Mouse (Mus musculus): ENCODE data around the gene Iqsec1. TPM values are rescaled to one million over a fixed set of nuclear protein-coding genes. Genes with fewer than 3 reads are reported as not detected.

Gene Iqsec1
- polyA plus RNA-seq, 1 experiment from 2014 or later, result 4.2 TPM

DNA sequence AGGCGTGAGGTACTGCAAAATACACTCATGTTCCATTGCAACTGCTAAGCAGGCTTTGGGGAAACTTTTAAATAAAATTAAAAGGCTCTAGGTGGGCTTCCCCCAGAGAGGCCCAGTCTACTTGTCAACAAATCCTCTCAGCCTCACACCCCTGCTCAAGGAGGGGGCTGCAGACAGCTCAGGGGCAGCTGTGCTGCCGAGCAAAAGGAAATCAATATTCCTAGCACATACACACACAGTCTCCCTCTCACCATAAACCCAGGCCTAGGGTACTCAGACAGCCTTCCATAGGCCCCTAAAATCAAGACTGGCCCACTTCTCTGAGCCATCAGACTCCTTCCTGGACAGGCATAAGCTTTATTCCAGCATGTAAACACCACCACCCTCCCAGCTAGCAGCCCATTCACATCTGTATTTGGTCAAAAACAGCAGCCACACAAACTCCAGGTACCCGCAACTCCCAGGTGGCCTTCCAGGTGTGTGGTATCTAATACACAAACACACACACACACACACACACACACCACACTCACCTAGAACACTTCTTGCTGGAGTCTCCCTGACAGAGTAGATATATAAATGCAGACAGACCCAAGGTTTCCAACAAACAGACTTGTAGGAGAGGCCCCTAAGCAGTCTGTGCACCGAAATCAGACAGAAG lies 273.1 kb downstream of the Iqsec1 start:
- ATAC-seq, result no peak
- peak overlapping the region; percentile 94 for H3K9ac ChIP-seq (replicated peaks)
- peak; percentile 24 for DNase-seq
- no peaks in the 10 kb centered on the region for H3K27me3 ChIP-seq (ENCODE audit: insufficient read depth, low read length)
- no peaks in the 10 kb centered on the region for H3K9me3 ChIP-seq (ENCODE audit: low read length)
- H3K27ac ChIP-seq (ENCODE audit: low read depth), result peak overlapping the region; percentile 89
- peaks cover 62% of the 10 kb centered on the region for H3K4me1 ChIP-seq (ENCODE audit: insufficient read depth)
- peak overlapping the region; percentile 96 for H3K4me2 ChIP-seq (ENCODE audit: low read depth, low read length)
- no peak for TF ChIP-seq CTCF (IDR thresholded peaks at IDR 0.05; ENCODE audit: low read depth)
- no peak for TF ChIP-seq EP300 (IDR thresholded peaks at IDR 0.05; ENCODE audit: low read depth)
- 46% methylated on average over 4 of the region's 4 CpGs for WGBS (ENCODE audit: insufficient replicate concordance)
- H3K4me3 ChIP-seq (ENCODE audit: low read depth, low read length), result peak overlapping the region; percentile 86
- H3K36me3 ChIP-seq (replicated peaks; ENCODE audit: insufficient read depth, low read length), result 0 out of 2 replicates have a peak, but pooled peaks cover 5% of the 10 kb centered on the region

- H3K4me1 ChIP-seq (ENCODE audit: insufficient read depth), result peaks cover 70% of the 10 kb centered on the region
- peak overlapping the region; percentile 32; the same call in 1 of the 2 replicates for H3K4me2 ChIP-seq (ENCODE audit: low read depth, low read length)
- TF ChIP-seq EP300 (IDR thresholded peaks at IDR 0.05; ENCODE audit: low read depth) (no peak), CTCF (IDR thresholded peaks at IDR 0.05; ENCODE audit: low read depth) (no peak)
- no peak overlapping the region for H3K4me3 ChIP-seq (ENCODE audit: low read depth, low read length)
- H3K27ac ChIP-seq (ENCODE audit: low read depth), result peak overlapping the region; percentile 77
- no peaks in the 10 kb centered on the region for H3K27me3 ChIP-seq (ENCODE audit: insufficient read depth, low read length)
- no peaks in the 10 kb centered on the region for H3K9me3 ChIP-seq (ENCODE audit: low read length)
- H3K9ac ChIP-seq (replicated peaks), result no peak overlapping the region
- ATAC-seq (peak; percentile 18; the same call in 1 of the 2 replicates), DNase-seq (no peak)
- H3K36me3 ChIP-seq (replicated peaks; ENCODE audit: insufficient read depth, low read length), result 0 out of 2 replicates have a peak, but pooled peaks cover 5% of the 10 kb centered on the region
- 55% methylated on average over 3 of the region's 3 CpGs for WGBS (ENCODE audit: insufficient replicate concordance)
These were observed 274.8 kb downstream of the Iqsec1 start for GRCm38 (mm10) chr6:90713650-90714049.

DNA sequence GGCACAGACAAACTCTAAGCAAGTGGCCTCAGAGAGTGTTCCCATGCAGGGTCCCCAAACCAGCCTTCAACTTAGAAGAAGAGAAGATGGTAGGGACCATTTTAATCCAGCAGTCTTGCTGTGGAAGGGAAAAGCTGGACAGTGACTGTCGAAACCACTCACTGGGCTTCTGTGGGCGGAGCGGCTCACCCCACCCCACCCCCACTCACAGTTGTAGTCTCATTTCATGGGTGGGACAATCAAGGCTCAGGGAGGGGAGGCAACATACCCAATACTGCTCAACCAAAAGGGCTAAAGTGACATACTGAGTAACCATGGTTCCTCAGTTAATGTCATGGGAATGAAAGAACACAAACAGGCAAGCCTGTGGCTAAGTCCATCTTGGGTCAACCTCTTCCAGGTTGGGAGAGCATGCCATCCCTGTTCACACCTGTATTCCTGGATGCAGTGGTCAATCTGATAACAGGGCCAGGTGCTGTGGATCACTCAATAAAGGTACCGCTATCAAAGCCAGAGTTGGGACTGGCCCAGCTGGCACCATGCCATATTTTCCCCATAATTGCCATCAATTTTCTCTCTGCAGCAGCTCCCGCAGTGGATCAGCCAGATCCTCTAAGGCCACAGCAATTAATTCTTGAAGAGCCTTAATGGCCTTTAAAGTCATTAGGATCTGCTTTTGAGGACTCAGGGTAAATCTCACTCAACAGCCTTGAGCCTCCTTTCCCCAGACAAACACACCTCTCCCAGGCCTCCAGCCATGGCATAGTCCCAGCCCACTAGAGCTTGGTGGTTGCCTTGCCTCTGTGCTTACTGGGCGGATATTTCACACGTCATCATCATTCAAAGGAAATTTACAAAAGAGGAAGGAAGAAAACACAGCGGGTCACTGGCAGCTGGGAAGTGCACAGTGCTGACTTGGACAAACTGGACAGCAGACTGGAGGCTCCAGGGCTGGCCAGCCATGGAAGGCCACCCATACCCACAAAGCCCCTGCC lies 275.7 kb downstream of the Iqsec1 start:
- peak; percentile 3; the same call in 1 of the 2 replicates for ATAC-seq
- TF ChIP-seq EP300 (IDR thresholded peaks at IDR 0.05; ENCODE audit: low read depth), result no peak
- TF ChIP-seq CTCF (IDR thresholded peaks at IDR 0.05; ENCODE audit: low read depth), result no peak
- peak; percentile 56 for DNase-seq
- Histone ChIP-seq H3K36me3 (replicated peaks; ENCODE audit: insufficient read depth, low read length) (0 out of 2 replicates have a peak, but pooled peaks cover 5% of the 10 kb centered on the region), H3K9ac (replicated peaks) (0 out of 2 replicates have a peak overlapping the region, but pooled peaks have one; percentile 18), H3K27me3 (ENCODE audit: insufficient read depth, low read length) (no peaks in the 10 kb centered on the region), H3K4me1 (ENCODE audit: insufficient read depth) (peaks cover 78% of the 10 kb centered on the region), H3K9me3 (ENCODE audit: low read length) (no peaks in the 10 kb centered on the region), H3K4me2 (ENCODE audit: low read depth, low read length) (peak overlapping the region; percentile 22), H3K27ac (ENCODE audit: low read depth) (peak overlapping the region; percentile 77), H3K4me3 (ENCODE audit: low read depth, low read length) (no peak overlapping the region)
- 42% methylated on average over 8 of the region's 8 CpGs for WGBS (ENCODE audit: insufficient replicate concordance)

DNA sequence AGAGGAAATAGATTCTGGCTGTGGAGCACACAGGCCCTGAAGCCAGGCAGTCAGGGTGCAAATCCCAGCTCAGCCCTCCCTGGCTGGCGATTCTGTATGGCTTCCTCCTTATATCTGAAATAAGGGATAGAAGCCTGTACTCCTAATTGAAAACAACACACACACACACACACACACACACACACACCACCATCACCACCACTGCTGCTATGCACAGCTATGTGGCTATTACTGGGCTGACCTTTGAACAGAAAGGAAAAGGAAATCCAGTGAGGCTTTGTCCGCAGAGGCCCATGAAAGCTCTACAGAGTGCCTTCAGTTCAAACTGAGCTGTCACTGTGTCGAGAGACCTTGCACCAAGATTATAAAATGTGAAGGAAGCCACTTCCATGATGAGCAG lies 276.4 kb downstream of the Iqsec1 start:
- ATAC-seq, result no peak
- WGBS (ENCODE audit: insufficient replicate concordance), result 49% methylated on average over 3 of the region's 3 CpGs
- H3K4me2 ChIP-seq (ENCODE audit: low read depth, low read length), result peak overlapping the region; percentile 22; the same call in 1 of the 2 replicates

GRCm38 (mm10) chr6:90711476-90712035 lies 276.9 kb downstream of the Iqsec1 start:
- WGBS (ENCODE audit: insufficient replicate concordance), result 84% methylated on average over 12 of the region's 12 CpGs
- TF ChIP-seq CTCF (IDR thresholded peaks at IDR 0.05; ENCODE audit: low read depth) (no peak), EP300 (IDR thresholded peaks at IDR 0.05; ENCODE audit: low read depth) (no peak)
- Histone ChIP-seq H3K27ac (ENCODE audit: low read depth) (peak overlapping the region; percentile 77), H3K9ac (replicated peaks) (no peak overlapping the region; the same call in 1 of the 2 replicates), H3K36me3 (replicated peaks; ENCODE audit: insufficient read depth, low read length) (0 out of 2 replicates have a peak, but pooled peaks cover 5% of the 10 kb centered on the region), H3K27me3 (ENCODE audit: insufficient read depth, low read length) (no peaks in the 10 kb centered on the region), H3K9me3 (ENCODE audit: low read length) (no peaks in the 10 kb centered on the region), H3K4me1 (ENCODE audit: insufficient read depth) (peaks cover 85% of the 10 kb centered on the region), H3K4me2 (ENCODE audit: low read depth, low read length) (no peak overlapping the region), H3K4me3 (ENCODE audit: low read depth, low read length) (no peak overlapping the region)
- ATAC-seq (no peak), DNase-seq (no peak)

More for the DNA sequence above, 276.4 kb downstream of the Iqsec1 start:
- Histone ChIP-seq H3K9me3 (ENCODE audit: low read length) (no peaks in the 10 kb centered on the region), H3K36me3 (replicated peaks; ENCODE audit: insufficient read depth, low read length) (0 out of 2 replicates have a peak, but pooled peaks cover 5% of the 10 kb centered on the region), H3K4me3 (ENCODE audit: low read depth, low read length) (no peak overlapping the region), H3K27ac (ENCODE audit: low read depth) (peak overlapping the region; percentile 77), H3K27me3 (ENCODE audit: insufficient read depth, low read length) (no peaks in the 10 kb centered on the region), H3K9ac (replicated peaks) (0 out of 2 replicates have a peak overlapping the region, but pooled peaks have one; percentile 18), H3K4me1 (ENCODE audit: insufficient read depth) (peaks cover 85% of the 10 kb centered on the region)
- no peak for DNase-seq
- TF ChIP-seq CTCF (IDR thresholded peaks at IDR 0.05; ENCODE audit: low read depth), result no peak
- TF ChIP-seq EP300 (IDR thresholded peaks at IDR 0.05; ENCODE audit: low read depth), result no peak
